Mouse (Mus musculus): ENCODE data around the gene Tmem104. TPM values are rescaled to one million over a fixed set of nuclear protein-coding genes. Genes with fewer than 3 reads are reported as not detected.
A peak's percentile ranks its signal among the peaks of the same experiment; 100 is the strongest.

Gene Tmem104
- polyA plus RNA-seq, 2 experiments from 2014 or later, result 8.1 to 14.2 TPM

- peak; percentile 29 for ATAC-seq
These were observed 44.6 kb downstream of the Tmem104 start for GRCm38 (mm10) chr11:115231924-115232323.

- no peak for ATAC-seq
These were observed 45.6 kb downstream of the Tmem104 start for GRCm38 (mm10) chr11:115232889-115233288.

GRCm38 (mm10) chr11:115233526-115234290 lies 46.4 kb downstream of the Tmem104 start:
- no peak for ATAC-seq

GRCm38 (mm10) chr11:115234320-115235044 lies 47.2 kb downstream of the Tmem104 start:
- no peak for ATAC-seq

GRCm38 (mm10) chr11:115236570-115236969 lies 49.3 kb downstream of the Tmem104 start:
- no peak for ATAC-seq

GRCm38 (mm10) chr11:115241402-115241801 lies 54.1 kb downstream of the Tmem104 start:
- no peak for ATAC-seq

- ATAC-seq, result no peak
These were observed 55.5 kb downstream of the Tmem104 start for GRCm38 (mm10) chr11:115242746-115243145.

- ATAC-seq, result no peak
These were observed 56.5 kb downstream of the Tmem104 start for GRCm38 (mm10) chr11:115243783-115244182.

- no peak for ATAC-seq
These were observed 57.6 kb downstream of the Tmem104 start for GRCm38 (mm10) chr11:115244840-115245239.

GRCm38 (mm10) chr11:115246386-115246785 lies 59.1 kb downstream of the Tmem104 start:
- ATAC-seq, result no peak

GRCm38 (mm10) chr11:115247240-115247639 lies 60.0 kb downstream of the Tmem104 start:
- ATAC-seq, result no peak

- no peak for ATAC-seq
These were observed 60.7 kb downstream of the Tmem104 start for GRCm38 (mm10) chr11:115247945-115248344.

GRCm38 (mm10) chr11:115249721-115250404 lies 62.6 kb downstream of the Tmem104 start:
- no peak for ATAC-seq

- no peak for ATAC-seq
These were observed 63.3 kb downstream of the Tmem104 start for GRCm38 (mm10) chr11:115250405-115251090.

- ATAC-seq, result no peak
These were observed 64.0 kb downstream of the Tmem104 start for GRCm38 (mm10) chr11:115251258-115251657.

- ATAC-seq, result no peak
These were observed 70.7 kb downstream of the Tmem104 start for GRCm38 (mm10) chr11:115257775-115258510.

- ATAC-seq, result no peak
These were observed 71.8 kb downstream of the Tmem104 start for GRCm38 (mm10) chr11:115259134-115259533.

- no peak for ATAC-seq
These were observed 75.7 kb downstream of the Tmem104 start for GRCm38 (mm10) chr11:115262954-115263353.

- ATAC-seq, result no peak
These were observed 77.0 kb downstream of the Tmem104 start for GRCm38 (mm10) chr11:115264136-115264861.

- ATAC-seq, result no peak
These were observed 77.8 kb downstream of the Tmem104 start for GRCm38 (mm10) chr11:115264862-115265668.
